Mouse (Mus musculus): Measurements from ENCODE around the gene Ribc2. TPM values are rescaled to one million over a fixed set of nuclear protein-coding genes. Genes with fewer than 3 reads are reported as not detected.

Gene Ribc2
- polyA plus RNA-seq, 1 experiment from 2014 or later: 0.13 TPM

GRCm38 (mm10) chr15:85178172-85178571, 46.3 kb downstream of the Ribc2 start:
- H3K4me3 ChIP-seq: peak overlapping the region; percentile 14
- 0 out of 2 replicates have a peak, but pooled peaks cover 5% of the 10 kb centered on the region for H3K9me3 ChIP-seq (replicated peaks)
- H3K4me1 ChIP-seq (replicated peaks): peaks cover 53% of the 10 kb centered on the region
- H3K4me2 ChIP-seq: peak overlapping the region; percentile 55
- no peaks in the 10 kb centered on the region for H3K36me3 ChIP-seq
- no peak overlapping the region for H3K9ac ChIP-seq
- WGBS: 15% methylated on average over 6 of the region's 6 CpGs
- peak overlapping the region; percentile 83 for H3K27ac ChIP-seq (ENCODE audit: poor library complexity, severe bottlenecking)
- peak; percentile 77; the same call in 1 of the 2 replicates for ATAC-seq (ENCODE audit: insufficient number of reproducible peaks, low FRiP score)
- H3K27me3 ChIP-seq (replicated peaks): no peaks in the 10 kb centered on the region

DNA sequence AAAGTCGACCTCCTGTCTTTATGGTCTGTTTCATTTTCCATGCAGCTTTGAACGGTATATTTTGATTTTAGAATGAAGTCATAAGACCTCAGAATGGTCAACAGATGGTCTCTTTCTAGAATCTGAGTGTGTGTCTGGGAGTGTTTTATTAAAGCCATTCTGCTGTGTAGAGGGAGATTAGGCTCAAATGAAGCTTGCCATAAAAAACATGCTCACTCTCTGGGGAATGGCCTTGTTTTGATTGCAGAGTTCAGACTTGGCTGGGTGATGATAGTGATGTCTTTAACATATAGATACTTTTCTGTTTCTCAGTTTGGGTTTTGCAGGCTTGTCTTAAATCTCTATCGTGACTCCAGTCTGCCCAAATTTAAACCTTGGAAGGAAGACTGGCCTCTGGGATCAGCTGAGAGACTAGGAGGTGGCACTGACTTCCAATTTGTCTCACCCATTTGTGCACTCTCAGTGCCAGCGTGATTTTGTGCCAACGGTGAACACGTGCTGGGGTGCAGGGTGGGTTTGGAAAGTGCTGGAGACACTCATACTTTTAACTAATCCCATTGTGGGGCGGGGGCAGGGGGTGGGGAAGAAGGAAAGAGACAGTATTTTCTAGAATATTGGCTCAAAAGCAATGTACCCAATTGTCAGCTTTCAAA, 47.8 kb downstream of the Ribc2 start:
- Histone ChIP-seq H3K36me3 (no peaks in the 10 kb centered on the region), H3K27me3 (replicated peaks) (no peaks in the 10 kb centered on the region), H3K4me3 (no peak overlapping the region), H3K9ac (no peak overlapping the region), H3K9me3 (replicated peaks) (0 out of 2 replicates have a peak, but pooled peaks cover 5% of the 10 kb centered on the region), H3K27ac (ENCODE audit: poor library complexity, severe bottlenecking) (peak overlapping the region; percentile 83; the same call in 1 of the 2 replicates), H3K4me1 (replicated peaks) (peaks cover 38% of the 10 kb centered on the region), H3K4me2 (no peak overlapping the region)
- ATAC-seq (ENCODE audit: insufficient number of reproducible peaks, low FRiP score): no peak
- 70% methylated on average over 7 of the region's 7 CpGs for WGBS

GRCm38 (mm10) chr15:85180368-85180767, 48.5 kb downstream of the Ribc2 start:
- Histone ChIP-seq H3K4me2 (no peak overlapping the region), H3K4me1 (replicated peaks) (peaks cover 38% of the 10 kb centered on the region), H3K36me3 (no peaks in the 10 kb centered on the region), H3K27ac (ENCODE audit: poor library complexity, severe bottlenecking) (peak overlapping the region; percentile 40; the same call in 1 of the 2 replicates), H3K9me3 (replicated peaks) (0 out of 2 replicates have a peak, but pooled peaks cover 5% of the 10 kb centered on the region), H3K27me3 (replicated peaks) (no peaks in the 10 kb centered on the region), H3K4me3 (no peak overlapping the region), H3K9ac (no peak overlapping the region)
- no peak for ATAC-seq (ENCODE audit: insufficient number of reproducible peaks, low FRiP score)

DNA sequence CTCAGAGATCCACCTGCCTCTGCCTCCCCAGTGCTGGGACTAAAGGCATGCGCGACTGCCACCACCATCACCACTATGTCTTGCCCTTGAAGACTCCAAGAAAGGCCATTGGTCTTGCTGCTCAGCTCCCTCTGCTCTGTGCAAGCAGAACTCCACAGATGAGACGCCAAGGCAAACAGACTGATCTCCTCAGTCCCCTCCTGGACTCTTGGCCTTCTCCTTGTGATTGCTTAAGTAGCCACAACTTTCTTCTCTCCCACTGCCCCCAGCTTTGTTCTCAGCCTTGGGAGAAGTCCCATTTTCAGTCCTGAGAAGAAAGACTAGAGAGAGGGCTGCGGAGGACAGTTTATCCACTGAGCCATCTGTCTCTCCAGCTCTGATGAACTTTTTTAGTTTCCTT, 50.2 kb downstream of the Ribc2 start:
- H3K9ac ChIP-seq: no peak overlapping the region
- no peak overlapping the region for H3K4me3 ChIP-seq
- no peak overlapping the region for H3K4me2 ChIP-seq
- H3K27me3 ChIP-seq (replicated peaks): no peaks in the 10 kb centered on the region
- peaks cover 35% of the 10 kb centered on the region for H3K4me1 ChIP-seq (replicated peaks)
- no peaks in the 10 kb centered on the region for H3K36me3 ChIP-seq
- no peak overlapping the region for H3K27ac ChIP-seq (ENCODE audit: poor library complexity, severe bottlenecking)
- WGBS: 79% methylated on average over 4 of the region's 4 CpGs
- no peaks in the 10 kb centered on the region for H3K9me3 ChIP-seq (replicated peaks)
- no peak for ATAC-seq (ENCODE audit: insufficient number of reproducible peaks, low FRiP score)

GRCm38 (mm10) chr15:85186916-85187315, 55.0 kb downstream of the Ribc2 start:
- Histone ChIP-seq H3K4me1 (replicated peaks) (no peaks in the 10 kb centered on the region), H3K27ac (ENCODE audit: poor library complexity, severe bottlenecking) (no peak overlapping the region), H3K9me3 (replicated peaks) (no peaks in the 10 kb centered on the region), H3K4me2 (no peak overlapping the region), H3K4me3 (no peak overlapping the region), H3K36me3 (no peaks in the 10 kb centered on the region), H3K27me3 (replicated peaks) (no peaks in the 10 kb centered on the region), H3K9ac (no peak overlapping the region)
- WGBS: 63% methylated on average over 7 of the region's 7 CpGs
- no peak for ATAC-seq (ENCODE audit: insufficient number of reproducible peaks, low FRiP score)

DNA sequence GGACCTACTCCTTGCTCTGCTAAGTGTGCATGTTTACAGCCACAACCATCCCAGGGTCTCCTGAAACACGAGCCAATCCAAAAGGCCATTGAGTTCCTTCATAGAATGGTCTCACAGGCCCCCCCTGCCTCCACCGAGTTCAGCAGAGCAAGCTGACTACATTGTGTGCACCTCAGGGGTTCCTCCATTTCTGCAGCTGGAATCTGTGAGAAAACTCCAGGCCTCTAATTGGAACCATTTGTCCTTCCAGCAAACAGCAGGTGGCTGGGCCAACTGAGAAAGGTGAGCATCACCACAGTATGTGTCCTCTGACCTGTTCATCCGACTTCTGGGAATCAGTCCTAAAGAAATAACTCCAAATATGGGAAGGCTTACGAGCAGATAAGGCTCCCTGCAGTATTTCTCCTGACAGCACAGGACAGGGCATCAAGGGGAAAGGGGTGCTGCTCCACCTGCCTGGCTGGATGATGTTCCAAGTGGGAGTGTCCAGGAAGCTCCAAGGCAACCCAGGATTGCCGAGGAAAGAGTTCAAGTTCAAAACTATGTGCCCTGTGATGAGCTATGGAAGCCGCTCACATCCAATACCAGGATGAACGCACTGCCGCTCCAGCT, 56.4 kb downstream of the Ribc2 start:
- Histone ChIP-seq H3K9me3 (replicated peaks) (no peaks in the 10 kb centered on the region), H3K27me3 (replicated peaks) (no peaks in the 10 kb centered on the region), H3K4me2 (no peak overlapping the region), H3K4me1 (replicated peaks) (no peaks in the 10 kb centered on the region), H3K4me3 (no peak overlapping the region), H3K9ac (no peak overlapping the region), H3K27ac (ENCODE audit: poor library complexity, severe bottlenecking) (no peak overlapping the region), H3K36me3 (no peaks in the 10 kb centered on the region)
- 48% methylated on average over 8 of the region's 8 CpGs for WGBS
- ATAC-seq (ENCODE audit: insufficient number of reproducible peaks, low FRiP score): no peak

Other genes starting within 250 kb of the Ribc2 start
- 0.35 and 0.43 TPM in 2 replicates for gene Gm29666, start 212.0 kb upstream of the Ribc2 start, polyA plus RNA-seq (2016; fragmentation: Nextera tagmentation; extraction: Ambion mirVana)
- gene Nup50, start 208.7 kb upstream of the Ribc2 start, polyA plus RNA-seq (2016; fragmentation: Nextera tagmentation; extraction: Ambion mirVana): 31.2 and 32.3 TPM in 2 replicates
- gene 5031439G07Rik, start 143.5 kb upstream of the Ribc2 start, polyA plus RNA-seq (2016; fragmentation: Nextera tagmentation; extraction: Ambion mirVana): 4.3 and 5.3 TPM in 2 replicates
- gene Upk3a, start 114.9 kb upstream of the Ribc2 start, polyA plus RNA-seq (2016; fragmentation: Nextera tagmentation; extraction: Ambion mirVana): not detected in 2 replicates
- gene Fam118a, start 103.1 kb upstream of the Ribc2 start, polyA plus RNA-seq (2016; fragmentation: Nextera tagmentation; extraction: Ambion mirVana): 17.6 and 18.8 TPM in 2 replicates
- 0.09 and 0.13 TPM in 2 replicates for gene Smc1b, start 114 bp upstream of the Ribc2 start, polyA plus RNA-seq (2016; fragmentation: Nextera tagmentation; extraction: Ambion mirVana)
- 142 and 145 TPM in 2 replicates for gene Fbln1, start 73.9 kb downstream of the Ribc2 start, polyA plus RNA-seq (2016; fragmentation: Nextera tagmentation; extraction: Ambion mirVana)
- 240 and 241 TPM in 2 replicates for gene Atxn10, start 204.2 kb downstream of the Ribc2 start, polyA plus RNA-seq (2016; fragmentation: Nextera tagmentation; extraction: Ambion mirVana)